Mouse (Mus musculus): ENCODE results near the gene Tex12. TPM values are rescaled to one million over a fixed set of nuclear protein-coding genes. Genes with fewer than 3 reads are reported as not detected.

Tex12 gene
- not detected in 2 replicates for total RNA-seq (2023)

DNA sequence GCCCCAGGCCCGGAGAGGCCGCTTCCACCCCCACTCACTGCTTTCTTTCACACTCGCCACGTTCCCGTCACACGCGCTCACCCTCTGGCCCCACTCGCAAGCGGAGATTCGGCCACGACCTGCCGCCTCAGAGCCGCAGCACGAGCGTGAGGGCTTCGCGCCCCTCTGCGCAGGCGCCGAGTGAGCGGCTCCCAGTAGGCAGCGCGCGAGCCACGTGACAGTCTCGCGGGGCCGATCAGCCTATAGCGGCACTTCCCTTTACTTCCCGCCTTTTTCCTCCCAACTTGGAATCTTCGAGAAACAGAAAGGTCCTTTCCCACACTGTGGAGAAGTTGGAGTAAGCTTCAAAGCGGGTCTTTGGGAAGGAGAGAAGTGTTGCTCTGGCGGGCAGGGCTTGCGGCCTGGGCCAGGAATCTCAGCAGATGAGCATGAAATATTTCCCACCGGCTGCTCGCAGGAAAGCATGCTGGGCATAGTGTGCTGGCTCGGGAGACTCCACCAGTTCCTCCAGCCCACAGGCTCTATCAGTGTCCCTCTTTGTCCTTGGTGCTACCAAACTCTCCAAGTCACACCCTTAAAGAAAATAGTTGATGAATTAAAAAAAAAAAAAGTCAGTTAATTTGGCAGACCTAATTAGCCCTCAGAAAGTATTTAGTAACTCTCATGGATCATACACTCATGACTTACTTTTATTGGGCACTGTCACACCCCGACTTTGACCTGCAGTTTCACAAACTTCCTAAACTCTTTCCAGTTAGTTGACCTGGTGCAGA, at the start of gene Tex12:
TSS of gene Tex12 (minus strand) at position 181 of the 773 bp plus-strand sequence.

GRCm38 (mm10) chr9:50603189-50603997, 42.3 kb upstream of the Tex12 start, which contains the start of the genes Sdhd and Timm8b:
Sdhd (minus strand) TSS chr9:50603812.
Timm8b (plus strand) TSS chr9:50603910.

GRCm38 (mm10) chr9:50555094-50555446, 6.1 kb downstream of the Tex12 start, which contains the start of gene Bco2:
Bco2 (minus strand) TSS chr9:50555181.

GRCm38 (mm10) chr9:50554241-50555093, 6.7 kb downstream of the Tex12 start, which contains the start of gene Il18:
Il18 (plus strand) TSS chr9:50554827.

GRCm38 (mm10) chr9:50528293-50528892, 32.7 kb downstream of the Tex12 start, which contains the start of gene Pts:
Pts (minus strand) TSS chr9:50528724.

Other genes starting within 250 kb of the Tex12 start
- 350 and 578 TPM in 2 replicates for gene Rpl10-ps3, start 216.4 kb downstream of the Tex12 start, total RNA-seq (2023)
- not detected in 2 replicates for gene Plet1, start 66.8 kb downstream of the Tex12 start, total RNA-seq (2023)
- gene Pts, start 32.6 kb downstream of the Tex12 start, total RNA-seq (2023), result 31.1 and 34.3 TPM in 2 replicates
- gene Il18, start 6.5 kb downstream of the Tex12 start, total RNA-seq (2023), result 2.9 and 3.1 TPM in 2 replicates
- 0.48 and 0.57 TPM in 2 replicates for gene Bco2, start 6.1 kb downstream of the Tex12 start, total RNA-seq (2023)
- 84.4 and 90.4 TPM in 2 replicates for gene Sdhd, start 42.5 kb upstream of the Tex12 start, total RNA-seq (2023)
- gene Timm8b, start 42.6 kb upstream of the Tex12 start, total RNA-seq (2023), result 47.6 and 56.5 TPM in 2 replicates
- gene Pih1d2, start 56.0 kb upstream of the Tex12 start, total RNA-seq (2023), result 0.54 and 1.2 TPM in 2 replicates
- 17.8 and 23.0 TPM in 2 replicates for gene Nkapd1, start 56.1 kb upstream of the Tex12 start, total RNA-seq (2023)
- 13.4 and 15.6 TPM in 2 replicates for gene Dlat, start 98.5 kb upstream of the Tex12 start, total RNA-seq (2023)
- gene Dixdc1, start 178.2 kb upstream of the Tex12 start, total RNA-seq (2023), result not detected in 2 replicates
- gene 2310030G06Rik, start 185.2 kb upstream of the Tex12 start, total RNA-seq (2023), result not detected in 2 replicates
- gene Cryab, start 190.0 kb upstream of the Tex12 start, total RNA-seq (2023), result 1.1 and 1.2 TPM in 2 replicates
- gene Hspb2, start 191.0 kb upstream of the Tex12 start, total RNA-seq (2023), result not detected in 2 replicates
- gene Fdxacb1, start 206.9 kb upstream of the Tex12 start, total RNA-seq (2023), result 4.5 and 5.5 TPM in 2 replicates
- 8.3 and 10.0 TPM in 2 replicates for gene Alg9, start 213.7 kb upstream of the Tex12 start, total RNA-seq (2023)
- 6.8 and 7.7 TPM in 2 replicates for gene 1110032A03Rik, start 214.2 kb upstream of the Tex12 start, total RNA-seq (2023)

Data from neutrophil, adult 65 days (primary cell).